Mouse (Mus musculus): ENCODE measurements around the gene Sfmbt1.

- TF ChIP-seq CTCF (IDR thresholded peaks at IDR 0.05; ENCODE audit: low read depth) (no peak), EP300 (IDR thresholded peaks at IDR 0.05; ENCODE audit: low read depth) (no peak)
These were observed 20.0 kb downstream of the Sfmbt1 start for GRCm38 (mm10) chr14:30734665-30735064.

Data from liver, embryonic 14.5 days (tissue).